Mouse (Mus musculus) midbrain, embryonic 16.5 days (tissue): Measurements from ENCODE around the gene Ldah. TPM values are rescaled to one million over a fixed set of nuclear protein-coding genes. Genes with fewer than 3 reads are reported as not detected.

Experiments used
- ATAC-seq: fragments of 200-750 bp; cut with Nextera tagmentation; 2 replicates; pipeline ENCODE4 v1.8.0; 2017; ENCODE audit warnings: moderate TSS enrichment
- H3K27ac ChIP-seq: fragments of 300-500 bp; sonication (generic); 2 replicates; pipeline ENCODE4 v1.5.1; 2014; ENCODE audit warnings: mild to moderate bottlenecking, low read length, mixed read lengths
- H3K27me3 ChIP-seq: fragments of 300-500 bp; sonication (generic); 2 replicates; pipeline ENCODE4 v1.6.1; 2014; ENCODE audit warnings: low read depth, low read length, mixed read lengths; ENCODE audit not compliant: control insufficient read depth, insufficient read depth
- H3K36me3 ChIP-seq: fragments of 300-500 bp; sonication (generic); 2 replicates; pipeline ENCODE4 v1.6.1; 2014; ENCODE audit warnings: mild to moderate bottlenecking, low read length, moderate library complexity, mixed read lengths; ENCODE audit not compliant: control insufficient read depth, insufficient read depth
- H3K4me1 ChIP-seq: fragments of 300-500 bp; sonication (generic); 2 replicates; pipeline ENCODE4 v1.6.1; 2014; ENCODE audit warnings: mild to moderate bottlenecking, low read length, mixed read lengths; ENCODE audit not compliant: control insufficient read depth, insufficient read depth
- H3K4me2 ChIP-seq: fragments of 300-500 bp; sonication (generic); 2 replicates; pipeline ENCODE4 v1.6.1; 2014; ENCODE audit warnings: mild to moderate bottlenecking, low read length, mixed read lengths
- H3K4me3 ChIP-seq: fragments of 300-500 bp; sonication (generic); 2 replicates; pipeline ENCODE4 v1.5.1; 2014; ENCODE audit warnings: low read depth, mild to moderate bottlenecking, low read length, moderate library complexity, mixed read lengths
- H3K9ac ChIP-seq: fragments of 300-500 bp; sonication (generic); 2 replicates; pipeline ENCODE4 v1.6.1; 2014; ENCODE audit warnings: low read depth, low read length, mixed read lengths
- H3K9me3 ChIP-seq: fragments of 300-500 bp; sonication (generic); replicated peaks from 2 replicates; pipeline ENCODE4 v1.6.1; 2014; ENCODE audit warnings: mild to moderate bottlenecking, low read length, mixed read lengths; ENCODE audit not compliant: control insufficient read depth, poor library complexity, severe bottlenecking
- WGBS: fragments of 180-500 bp; shearing (Covaris S2); extraction: QIAGEN DNeasy Blood & Tissue Kit; methylation state at CpG from one replicate; pipeline ENCODE4 v1.1.7; 2014; 5-methylcytosine and 5-hydroxymethylcytosine counted together
- polyA plus RNA-seq: library from polyadenylated mRNA; unstranded; fragments of >200 nt; fragmentation: Nextera tagmentation; extraction: Ambion mirVana; gene quantifications from 2 replicates; pipeline ENCODE4 v1.2.1, GENCODE M21; 2015

The Ldah gene
- polyA plus RNA-seq, 1 experiment from 2014 or later, result 69.1 TPM

GRCm38 (mm10) chr12:8207578-8207977 lies 329 bp upstream of the Ldah start:
- no peaks in the 10 kb centered on the region for H3K9me3 ChIP-seq
- peak overlapping the region; percentile 81 for H3K27ac ChIP-seq
- H3K27me3 ChIP-seq, result no peaks in the 10 kb centered on the region; the same call in 1 of the 2 replicates
- peak overlapping the region; percentile 76 for H3K4me3 ChIP-seq
- peak; percentile 25; the same call in 1 of the 2 replicates for ATAC-seq
- peaks cover 11% of the 10 kb centered on the region for H3K4me1 ChIP-seq
- H3K9ac ChIP-seq, result peak overlapping the region; percentile 88
- H3K4me2 ChIP-seq, result peak overlapping the region; percentile 74
- WGBS, result 18% methylated on average over 5 of the region's 5 CpGs
- no peaks in the 10 kb centered on the region for H3K36me3 ChIP-seq

- Histone ChIP-seq H3K4me2 (no peak overlapping the region), H3K36me3 (0 out of 2 replicates have a peak, but pooled peaks cover 4% of the 10 kb centered on the region), H3K4me1 (no peaks in the 10 kb centered on the region), H3K4me3 (no peak overlapping the region), H3K27me3 (no peaks in the 10 kb centered on the region), H3K27ac (no peak overlapping the region), H3K9me3 (no peaks in the 10 kb centered on the region; the same call in 1 of the 2 replicates), H3K9ac (no peak overlapping the region)
- ATAC-seq, result no peak
- WGBS, result 86% methylated on average over 15 of the region's 15 CpGs
Measured at GRCm38 (mm10) chr12:8216392-8217280, 8.7 kb downstream of the Ldah start.

- no peak overlapping the region for H3K4me3 ChIP-seq
- peaks cover 12% of the 10 kb centered on the region; the same call in 1 of the 2 replicates for H3K36me3 ChIP-seq
- ATAC-seq, result no peak
- H3K9me3 ChIP-seq, result no peaks in the 10 kb centered on the region
- no peaks in the 10 kb centered on the region for H3K27me3 ChIP-seq
- no peak overlapping the region for H3K9ac ChIP-seq
- no peak overlapping the region for H3K27ac ChIP-seq
- WGBS, result 94% methylated on average over 6 of the region's 6 CpGs
- no peak overlapping the region for H3K4me2 ChIP-seq
- H3K4me1 ChIP-seq, result no peaks in the 10 kb centered on the region
Measured at GRCm38 (mm10) chr12:8223036-8223435, 15.1 kb downstream of the Ldah start.

- peaks cover 7% of the 10 kb centered on the region for H3K36me3 ChIP-seq
- no peak for ATAC-seq
- no peak overlapping the region for H3K27ac ChIP-seq
- H3K4me2 ChIP-seq, result no peak overlapping the region
- no peak overlapping the region for H3K9ac ChIP-seq
- no peaks in the 10 kb centered on the region for H3K9me3 ChIP-seq
- 95% methylated on average over 3 of the region's 3 CpGs for WGBS
- no peaks in the 10 kb centered on the region for H3K4me1 ChIP-seq
- H3K4me3 ChIP-seq, result no peak overlapping the region
- H3K27me3 ChIP-seq, result no peaks in the 10 kb centered on the region
Measured at GRCm38 (mm10) chr12:8231101-8231500, 23.2 kb downstream of the Ldah start.

- Histone ChIP-seq H3K36me3 (peaks cover 7% of the 10 kb centered on the region), H3K27me3 (no peaks in the 10 kb centered on the region), H3K9ac (no peak overlapping the region), H3K9me3 (no peaks in the 10 kb centered on the region), H3K4me1 (no peaks in the 10 kb centered on the region), H3K27ac (no peak overlapping the region), H3K4me3 (no peak overlapping the region), H3K4me2 (no peak overlapping the region)
- no peak for ATAC-seq
- WGBS, result 84% methylated on average over 3 of the region's 3 CpGs
Measured at GRCm38 (mm10) chr12:8232679-8233078, 24.8 kb downstream of the Ldah start.

- Histone ChIP-seq H3K9me3 (no peaks in the 10 kb centered on the region), H3K36me3 (no peaks in the 10 kb centered on the region), H3K4me1 (no peaks in the 10 kb centered on the region), H3K27me3 (no peaks in the 10 kb centered on the region), H3K9ac (no peak overlapping the region), H3K27ac (no peak overlapping the region), H3K4me3 (no peak overlapping the region), H3K4me2 (no peak overlapping the region)
- WGBS, result 87% methylated on average over 3 of the region's 3 CpGs
- ATAC-seq, result no peak
Measured at GRCm38 (mm10) chr12:8242181-8242580, 34.3 kb downstream of the Ldah start.

GRCm38 (mm10) chr12:8244746-8245145 lies 36.8 kb downstream of the Ldah start:
- H3K4me1 ChIP-seq, result no peaks in the 10 kb centered on the region
- no peak overlapping the region for H3K27ac ChIP-seq
- 86% methylated on average over 4 of the region's 4 CpGs for WGBS
- H3K4me2 ChIP-seq, result no peak overlapping the region
- H3K36me3 ChIP-seq, result no peaks in the 10 kb centered on the region
- H3K4me3 ChIP-seq, result no peak overlapping the region
- no peaks in the 10 kb centered on the region for H3K27me3 ChIP-seq
- H3K9ac ChIP-seq, result no peak overlapping the region
- ATAC-seq, result no peak
- H3K9me3 ChIP-seq, result no peaks in the 10 kb centered on the region

GRCm38 (mm10) chr12:8260297-8260696 lies 52.4 kb downstream of the Ldah start:
- H3K4me1 ChIP-seq, result no peaks in the 10 kb centered on the region
- no peak overlapping the region for H3K9ac ChIP-seq
- no peak overlapping the region for H3K27ac ChIP-seq
- no peaks in the 10 kb centered on the region for H3K27me3 ChIP-seq
- H3K4me3 ChIP-seq, result no peak overlapping the region
- 84% methylated on average over 2 of the region's 2 CpGs for WGBS
- no peak overlapping the region for H3K4me2 ChIP-seq
- ATAC-seq, result no peak
- H3K9me3 ChIP-seq, result no peaks in the 10 kb centered on the region
- no peaks in the 10 kb centered on the region for H3K36me3 ChIP-seq

GRCm38 (mm10) chr12:8266311-8266710 lies 58.4 kb downstream of the Ldah start:
- H3K4me3 ChIP-seq, result no peak overlapping the region
- 90% methylated on average over 7 of the region's 7 CpGs for WGBS
- no peak overlapping the region for H3K27ac ChIP-seq
- no peaks in the 10 kb centered on the region for H3K4me1 ChIP-seq
- no peaks in the 10 kb centered on the region; the same call in 1 of the 2 replicates for H3K36me3 ChIP-seq
- H3K9ac ChIP-seq, result no peak overlapping the region
- no peaks in the 10 kb centered on the region for H3K9me3 ChIP-seq
- H3K4me2 ChIP-seq, result no peak overlapping the region
- no peak for ATAC-seq
- no peaks in the 10 kb centered on the region for H3K27me3 ChIP-seq
